ENCODE assay signal across 18 mouse cellular contexts in genomic region chr14:114839340-114839903, GRCm38 (mm10).
A peak's percentile ranks its signal among the peaks of the same experiment; 100 is the strongest.
DNase-seq lines count a peak whose midpoint lies in the region; ATAC-seq and TF ChIP-seq lines count a peak whose summit lies in the region.
"Had no signal": no experiment of that assay in that cellular context is flagged by ENCODE, and none has a peak within 500 bp of the region (broad histone marks: within the 10 kb centered on the region; RNA-seq: fewer than 3 reads in every experiment).

No protein-coding gene starts in this region.

- no peaks in the 10 kb centered on the region for H3K27me3 ChIP-seq in kidney, embryonic 16.5 days (ENCODE audit: insufficient read depth, low read length)
- H3K27me3 ChIP-seq in forebrain, embryonic 15.5 days = no peaks in the 10 kb centered on the region
- H3K27me3 ChIP-seq: heart, embryonic 15.5 days; hindbrain, embryonic 12.5 days; limb, embryonic 15.5 days had no signal

- H3K9me3 ChIP-seq in kidney, embryonic 16.5 days (ENCODE audit: low read length) = no peaks in the 10 kb centered on the region
- no peaks in the 10 kb centered on the region for H3K9me3 ChIP-seq in forebrain, embryonic 15.5 days
- H3K9me3 ChIP-seq: heart, embryonic 15.5 days; hindbrain, embryonic 12.5 days; limb, embryonic 15.5 days had no signal

- TF ChIP-seq POLR2A in brain, embryonic 14.5 days (IDR thresholded peaks at IDR 0.05; ENCODE audit: borderline replicate concordance, extremely low read depth, insufficient read depth, insufficient read length, poor library complexity, severe bottlenecking) = no peak

- 0 out of 2 replicates have a peak, but pooled peaks have one; percentile 27 for ATAC-seq in kidney, embryonic 16.5 days (ENCODE audit: low FRiP score, low TSS enrichment)
- ATAC-seq in forebrain, embryonic 15.5 days (replicated peaks) = peak; percentile 72

- no peak overlapping the region for H3K27ac ChIP-seq in kidney, embryonic 16.5 days (ENCODE audit: low read length)
- no peak overlapping the region for H3K27ac ChIP-seq in forebrain, embryonic 15.5 days (replicated peaks)
- H3K27ac ChIP-seq: gastrocnemius, adult 2 months; heart, adult 2 months; heart, embryonic 15.5 days; hindbrain, embryonic 12.5 days; limb, embryonic 15.5 days; stomach, postnatal 0 days had no signal

- TF ChIP-seq CTCF in brain, embryonic 14.5 days (IDR thresholded peaks at IDR 0.05; ENCODE audit: borderline replicate concordance, extremely low read depth, insufficient read depth, insufficient read length) = no peak

- WGBS in kidney, embryonic 16.5 days = 94% methylated on average over 2 of the region's 2 CpGs
- WGBS in forebrain, embryonic 15.5 days = 9% methylated on average over 2 of the region's 2 CpGs

- no peak overlapping the region for H3K4me3 ChIP-seq in kidney, embryonic 16.5 days (ENCODE audit: low read length)
- no peak overlapping the region for H3K4me3 ChIP-seq in forebrain, embryonic 15.5 days
- H3K4me3 ChIP-seq: gastrocnemius, adult 2 months; heart, adult 2 months; heart, embryonic 15.5 days; hindbrain, embryonic 12.5 days; limb, embryonic 15.5 days had no signal

- H3K9ac ChIP-seq in kidney, embryonic 16.5 days (replicated peaks; ENCODE audit: low read length) = no peak overlapping the region
- no peak overlapping the region for H3K9ac ChIP-seq in forebrain, embryonic 15.5 days (replicated peaks)
- H3K9ac ChIP-seq: heart, embryonic 15.5 days; hindbrain, embryonic 12.5 days; limb, embryonic 15.5 days had no signal

- peaks cover 11% of the 10 kb centered on the region for H3K4me1 ChIP-seq in kidney, embryonic 16.5 days (ENCODE audit: insufficient read depth, low read length)
- H3K4me1 ChIP-seq in forebrain, embryonic 15.5 days = 0 out of 2 replicates have a peak, but pooled peaks cover 5% of the 10 kb centered on the region
- H3K4me1 ChIP-seq: heart, embryonic 15.5 days had no signal

- H3K4me2 ChIP-seq in kidney, embryonic 16.5 days (replicated peaks; ENCODE audit: low read depth, low read length) = no peak overlapping the region
- no peak overlapping the region for H3K4me2 ChIP-seq in forebrain, embryonic 15.5 days (replicated peaks)
- H3K4me2 ChIP-seq: heart, embryonic 15.5 days; hindbrain, embryonic 12.5 days; limb, embryonic 15.5 days had no signal

- no peaks in the 10 kb centered on the region for H3K36me3 ChIP-seq in kidney, embryonic 16.5 days (ENCODE audit: insufficient read depth, low read length)
- H3K36me3 ChIP-seq in forebrain, embryonic 15.5 days = no peaks in the 10 kb centered on the region
- H3K36me3 ChIP-seq: heart, embryonic 15.5 days; hindbrain, embryonic 12.5 days; limb, embryonic 15.5 days had no signal

- DNase-seq in kidney, postnatal 36 days = no peak
- DNase-seq in Muller cell, postnatal 12 days (ENCODE audit: inconsistent ontology term) = peak; percentile 86
- DNase-seq in brain, embryonic 14.5 days (ENCODE audit: low read depth) = peak; percentile 89
- no peak for DNase-seq in heart, adult 18-20 months
- DNase-seq in layer of hippocampus, postnatal 36 days = no peak
- DNase-seq: cerebellum, postnatal 10 days; gastrocnemius, adult 2 months; heart, adult 2 months; kidney, postnatal 25 days; layer of hippocampus, adult 9-11 months; lung, postnatal 4 days; right cerebral cortex, postnatal 25 days had no signal

Comparison
In these comparisons a context has a peak if more than half of its experiments do, and no peak if none do; other contexts are left out.
1. DNase-seq: peak in Muller cell, postnatal 12 days (single experiment) and brain, embryonic 14.5 days (single experiment); none in kidney, postnatal 36 days (0 of 2), heart, adult 18-20 months (0 of 2) and layer of hippocampus, postnatal 36 days (0 of 2).